Mouse (Mus musculus): ENCODE results near the gene Uqcr10.

GRCm38 (mm10) chr11:4745969-4746368, 41.8 kb upstream of the Uqcr10 start:
- TF ChIP-seq POLR2A (IDR thresholded peaks at IDR 0.05; ENCODE audit: insufficient read depth, low read depth, low read length): no peak
- TF ChIP-seq CTCF (IDR thresholded peaks at IDR 0.05; ENCODE audit: insufficient read depth, low read depth, low read length): no peak

Measured in olfactory bulb, adult 2 months (tissue).